Mouse (Mus musculus): Measurements from ENCODE around the gene Lgals2. TPM values are rescaled to one million over a fixed set of nuclear protein-coding genes. Genes with fewer than 3 reads are reported as not detected.

Lgals2 gene
- total and polyA plus RNA-seq, 2 experiments from 2014 or later, result not detected

DNA sequence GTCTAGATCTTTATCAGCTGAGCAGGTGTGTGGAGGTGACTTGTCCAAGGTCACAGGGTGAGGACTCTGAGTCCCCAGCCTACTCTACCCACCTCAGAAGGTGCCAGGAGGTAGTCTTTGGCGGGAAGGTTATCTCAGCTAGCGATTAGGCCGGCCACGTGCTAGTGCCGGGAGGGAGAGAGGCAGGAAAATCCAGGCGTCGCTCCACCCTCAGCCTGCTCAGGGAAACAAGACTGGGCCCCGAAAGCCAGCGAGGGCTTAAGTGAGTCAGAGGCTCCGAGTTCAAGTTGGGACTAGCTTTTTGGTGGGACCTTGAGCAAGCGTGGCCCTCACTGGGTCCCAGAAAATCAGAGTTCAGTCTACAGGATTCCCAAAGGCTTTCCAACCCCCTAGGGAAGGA lies 10.0 kb downstream of the Lgals2 start:
- WGBS, result 58% methylated on average over 11 of the region's 11 CpGs
- peak overlapping the region; percentile 66 for H3K4me2 ChIP-seq (ENCODE audit: low read depth, low read length)

DNA sequence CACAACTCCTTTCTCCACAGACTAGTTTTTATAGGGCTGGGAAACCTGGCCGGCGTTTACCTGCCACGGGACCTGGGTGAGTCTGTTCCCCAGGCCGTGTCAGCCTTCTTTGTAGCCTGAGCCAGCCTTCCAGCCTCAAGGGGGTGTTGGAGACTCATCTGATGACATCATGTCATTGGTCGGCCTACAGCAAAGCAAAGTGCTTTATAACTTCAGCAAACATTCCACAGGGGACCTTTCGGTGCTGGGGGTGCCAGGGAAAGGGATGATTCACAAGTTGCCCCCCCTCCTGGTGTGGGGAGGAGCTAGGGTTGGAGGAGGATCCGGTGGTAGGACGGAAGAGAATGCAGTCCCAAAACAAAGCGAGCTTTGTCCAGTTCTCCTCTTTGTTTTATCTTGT lies 10.5 kb downstream of the Lgals2 start:
- H3K27ac ChIP-seq, result peak overlapping the region; percentile 27; the same call in 1 of the 2 replicates
- H3K4me1 ChIP-seq (ENCODE audit: insufficient read depth, low read length), result peaks cover 8% of the 10 kb centered on the region; the same call in 1 of the 2 replicates
- H3K4me3 ChIP-seq (ENCODE audit: low read length), result no peak overlapping the region
- peak overlapping the region; percentile 66; the same call in 1 of the 2 replicates for H3K4me2 ChIP-seq (ENCODE audit: low read depth, low read length)
- H3K9ac ChIP-seq (replicated peaks; ENCODE audit: low read length), result 0 out of 2 replicates have a peak overlapping the region, but pooled peaks have one; percentile 5
- DNase-seq (ENCODE audit: low spot score), result no peak
- no peaks in the 10 kb centered on the region for H3K36me3 ChIP-seq (ENCODE audit: insufficient read depth, low read length)
- no peaks in the 10 kb centered on the region for H3K9me3 ChIP-seq (ENCODE audit: low read length)
- no peak for TF ChIP-seq CTCF (IDR thresholded peaks at IDR 0.05; ENCODE audit: low read depth)
- H3K27me3 ChIP-seq (ENCODE audit: insufficient read depth, low read length), result peaks cover 7% of the 10 kb centered on the region; the same call in 1 of the 2 replicates
- WGBS, result 33% methylated on average over 9 of the region's 9 CpGs
- ATAC-seq, result peak; percentile 8; the same call in 1 of the 2 replicates

More for the DNA sequence above, 10.0 kb downstream of the Lgals2 start:
- ATAC-seq, result no peak
- DNase-seq (ENCODE audit: low spot score), result no peak
- Histone ChIP-seq H3K27me3 (ENCODE audit: insufficient read depth, low read length) (peaks cover 7% of the 10 kb centered on the region; the same call in 1 of the 2 replicates), H3K4me3 (ENCODE audit: low read length) (no peak overlapping the region), H3K9ac (replicated peaks; ENCODE audit: low read length) (no peak overlapping the region), H3K36me3 (ENCODE audit: insufficient read depth, low read length) (no peaks in the 10 kb centered on the region), H3K4me1 (ENCODE audit: insufficient read depth, low read length) (0 out of 2 replicates have a peak, but pooled peaks cover 4% of the 10 kb centered on the region), H3K27ac (peak overlapping the region; percentile 17; the same call in 1 of the 2 replicates), H3K9me3 (ENCODE audit: low read length) (no peaks in the 10 kb centered on the region)
- TF ChIP-seq CTCF (IDR thresholded peaks at IDR 0.05; ENCODE audit: low read depth), result no peak

DNA sequence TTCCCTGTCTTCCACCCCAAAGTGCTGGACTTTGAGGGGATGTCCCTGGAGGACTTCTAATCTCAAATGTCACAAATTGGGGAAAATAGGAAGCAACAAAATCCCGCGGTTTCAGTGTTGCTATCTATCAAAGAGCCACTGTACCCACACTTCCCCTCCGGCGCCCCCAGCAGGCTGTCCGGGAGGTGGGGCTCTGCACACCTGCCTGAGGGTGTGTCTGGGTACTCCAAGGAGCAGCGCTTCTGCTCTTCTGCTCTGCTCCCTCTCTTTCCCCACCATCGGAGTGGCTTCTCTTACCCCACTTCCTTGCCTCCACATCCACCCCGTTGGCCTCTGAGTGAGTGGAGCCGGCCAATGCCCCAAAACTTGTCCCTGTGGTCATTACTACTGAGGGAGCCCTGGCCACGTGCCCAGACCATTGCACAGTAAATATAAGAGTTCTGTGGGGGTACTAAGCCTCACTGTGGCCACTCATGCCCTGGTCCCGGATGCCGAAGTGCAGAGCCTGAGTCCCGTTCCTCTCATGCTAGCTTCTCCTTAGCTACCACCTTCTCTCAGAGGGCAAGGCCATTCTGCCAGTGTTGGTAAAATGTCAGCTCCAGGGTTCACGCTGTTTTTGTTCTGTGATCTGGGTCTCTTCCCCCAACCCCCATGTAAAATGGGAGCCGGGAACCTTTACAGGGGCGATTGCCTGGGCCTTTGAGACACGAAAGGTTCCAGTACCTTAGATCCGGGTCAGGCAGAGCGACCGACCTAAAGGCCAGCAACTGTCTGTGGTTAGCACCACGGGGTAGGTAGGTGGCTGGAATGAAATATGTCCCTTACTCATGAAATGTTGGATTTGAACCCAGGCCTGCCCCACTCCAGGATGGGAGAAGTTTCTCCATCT lies 11.5 kb downstream of the Lgals2 start:
- 37% methylated on average over 21 of the region's 21 CpGs for WGBS
- Histone ChIP-seq H3K27ac (peak overlapping the region; percentile 86; the same call in 1 of the 2 replicates), H3K4me3 (ENCODE audit: low read length) (peak overlapping the region; percentile 47), H3K4me2 (ENCODE audit: low read depth, low read length) (peak overlapping the region; percentile 66), H3K9me3 (ENCODE audit: low read length) (no peaks in the 10 kb centered on the region), H3K36me3 (ENCODE audit: insufficient read depth, low read length) (no peaks in the 10 kb centered on the region), H3K27me3 (ENCODE audit: insufficient read depth, low read length) (peaks cover 7% of the 10 kb centered on the region; the same call in 1 of the 2 replicates), H3K9ac (replicated peaks; ENCODE audit: low read length) (peak overlapping the region; percentile 68; the same call in 1 of the 2 replicates), H3K4me1 (ENCODE audit: insufficient read depth, low read length) (peaks cover 14% of the 10 kb centered on the region)
- TF ChIP-seq CTCF (IDR thresholded peaks at IDR 0.05; ENCODE audit: low read depth), result no peak
- peak; percentile 46 for DNase-seq (ENCODE audit: low spot score)
- ATAC-seq, result no peak

DNA sequence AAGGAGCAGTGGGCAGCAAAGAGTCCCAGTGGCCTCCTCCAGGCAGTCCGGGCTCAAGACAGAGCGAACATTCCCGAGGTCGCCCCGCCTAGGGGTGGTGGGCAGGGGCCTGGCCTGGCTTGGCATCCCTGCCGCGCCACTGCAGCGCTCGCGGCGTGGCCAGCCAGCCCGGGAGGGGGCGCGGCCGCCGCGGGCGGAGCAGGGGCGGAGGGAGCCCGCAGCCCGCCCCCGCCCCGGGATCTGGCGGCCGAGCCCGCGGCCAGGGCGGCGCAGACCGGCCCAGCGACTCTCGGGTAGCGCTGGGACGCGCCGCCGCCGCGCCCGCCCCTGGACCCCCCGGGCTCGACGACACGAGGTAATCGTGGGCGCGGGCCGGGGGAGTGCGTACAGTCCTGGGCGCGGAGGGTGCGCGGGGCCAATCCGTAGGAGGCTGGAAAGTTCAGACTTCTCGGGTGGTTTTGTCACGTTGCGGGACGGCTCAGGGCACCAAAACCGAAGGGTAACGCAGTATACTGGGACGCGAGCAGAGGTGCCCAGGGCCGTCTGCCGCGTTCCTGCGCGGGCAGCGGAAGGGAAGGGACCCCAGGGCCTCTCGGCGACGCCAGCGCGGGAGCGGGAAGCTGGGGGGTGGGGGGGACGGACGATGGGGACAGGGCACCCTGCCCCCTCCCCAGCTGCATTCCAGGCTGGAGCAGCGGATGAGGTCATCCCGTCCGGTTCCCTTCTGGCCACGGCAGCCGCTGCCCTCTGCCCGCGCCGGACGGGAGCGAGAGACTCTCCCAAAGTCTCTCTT lies 12.8 kb downstream of the Lgals2 start, which contains the start of gene Cdc42ep1:
Gene Cdc42ep1 (plus strand): TSS at position 254 of the 793 bp plus-strand sequence.
- peak within 1 kb of the TSS; percentile 47 for H3K4me3 ChIP-seq (ENCODE audit: low read length)
- no peaks in the 10 kb centered on the region for H3K36me3 ChIP-seq (ENCODE audit: insufficient read depth, low read length)
- peak; percentile 68 for DNase-seq (ENCODE audit: low spot score)
- peak; percentile 82 for ATAC-seq
- WGBS, result 1% methylated on average over 73 of the region's 86 CpGs
- no peak for TF ChIP-seq CTCF (IDR thresholded peaks at IDR 0.05; ENCODE audit: low read depth)
- H3K9me3 ChIP-seq (ENCODE audit: low read length), result no peaks in the 10 kb centered on the region
- H3K9ac ChIP-seq (replicated peaks; ENCODE audit: low read length), result peak within 1 kb of the TSS; percentile 68
- peaks cover 7% of the 10 kb centered on the region; the same call in 1 of the 2 replicates for H3K27me3 ChIP-seq (ENCODE audit: insufficient read depth, low read length)
- peak within 1 kb of the TSS; percentile 86 for H3K27ac ChIP-seq
- peak within 1 kb of the TSS; percentile 66 for H3K4me2 ChIP-seq (ENCODE audit: low read depth, low read length)
- H3K4me1 ChIP-seq (ENCODE audit: insufficient read depth, low read length), result peaks cover 14% of the 10 kb centered on the region

DNA sequence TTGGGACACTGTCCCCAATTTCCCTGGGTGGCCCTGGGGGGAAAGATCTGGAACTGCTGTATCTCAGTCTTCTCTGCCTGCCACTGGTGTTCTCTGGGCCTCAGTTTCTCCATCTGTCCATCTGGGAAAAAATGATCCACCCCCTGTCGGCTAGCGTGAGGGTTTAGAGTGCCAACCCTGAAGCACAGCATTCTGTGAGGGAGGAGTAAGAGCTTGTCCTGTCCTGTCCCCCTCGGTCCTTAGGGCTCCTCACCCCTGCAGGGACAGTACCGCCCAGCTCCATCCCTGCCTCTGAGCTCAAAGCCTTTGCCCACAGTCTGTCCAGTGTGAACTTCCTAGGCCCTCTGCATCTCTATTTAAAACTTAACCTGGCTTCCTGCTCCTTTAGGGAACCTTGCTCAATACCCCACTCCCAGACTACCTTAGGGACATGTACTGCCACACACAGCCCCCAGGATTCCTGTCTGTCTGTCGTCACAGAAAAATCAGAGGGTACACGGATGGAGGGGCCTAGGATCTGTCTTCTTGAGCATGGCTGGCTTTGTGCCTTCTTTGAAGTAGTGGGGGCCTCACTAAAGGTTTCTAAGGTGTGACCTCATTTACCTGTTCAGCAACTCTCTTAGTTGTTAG lies 14.1 kb downstream of the Lgals2 start:
- no peaks in the 10 kb centered on the region for H3K9me3 ChIP-seq (ENCODE audit: low read length)
- peaks cover 14% of the 10 kb centered on the region for H3K4me1 ChIP-seq (ENCODE audit: insufficient read depth, low read length)
- no peak overlapping the region for H3K27ac ChIP-seq
- ATAC-seq (no peak), DNase-seq (ENCODE audit: low spot score) (no peak)
- H3K27me3 ChIP-seq (ENCODE audit: insufficient read depth, low read length), result peaks cover 7% of the 10 kb centered on the region; the same call in 1 of the 2 replicates
- H3K9ac ChIP-seq (replicated peaks; ENCODE audit: low read length), result no peak overlapping the region
- 59% methylated on average over 6 of the region's 6 CpGs for WGBS
- no peaks in the 10 kb centered on the region for H3K36me3 ChIP-seq (ENCODE audit: insufficient read depth, low read length)
- H3K4me2 ChIP-seq (ENCODE audit: low read depth, low read length), result no peak overlapping the region
- no peak for TF ChIP-seq CTCF (IDR thresholded peaks at IDR 0.05; ENCODE audit: low read depth)
- H3K4me3 ChIP-seq (ENCODE audit: low read length), result no peak overlapping the region

DNA sequence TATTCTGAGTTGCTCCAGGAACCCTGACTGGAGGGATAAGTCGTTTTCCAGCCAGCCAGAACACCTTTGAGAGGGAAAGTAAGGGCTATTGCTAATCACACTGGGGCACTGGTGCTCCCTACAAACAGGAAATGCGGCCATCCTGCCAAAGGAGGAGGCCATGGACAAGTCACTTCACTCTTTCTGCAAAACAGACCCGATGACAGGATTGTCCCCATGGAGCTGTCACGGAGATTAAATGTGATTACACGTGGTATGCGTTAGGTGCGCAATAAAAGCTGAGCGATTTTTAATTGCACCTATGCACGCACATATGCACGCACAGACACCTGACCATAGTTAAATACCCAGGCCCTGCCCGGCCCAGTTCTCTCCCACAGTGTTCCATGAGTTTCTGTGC lies 14.6 kb downstream of the Lgals2 start:
- WGBS, result 40% methylated on average over 11 of the region's 11 CpGs
- TF ChIP-seq CTCF (IDR thresholded peaks at IDR 0.05; ENCODE audit: low read depth), result no peak
- Histone ChIP-seq H3K27me3 (ENCODE audit: insufficient read depth, low read length) (peaks cover 7% of the 10 kb centered on the region; the same call in 1 of the 2 replicates), H3K36me3 (ENCODE audit: insufficient read depth, low read length) (no peaks in the 10 kb centered on the region), H3K4me3 (ENCODE audit: low read length) (no peak overlapping the region), H3K9ac (replicated peaks; ENCODE audit: low read length) (no peak overlapping the region), H3K4me2 (ENCODE audit: low read depth, low read length) (no peak overlapping the region), H3K9me3 (ENCODE audit: low read length) (no peaks in the 10 kb centered on the region), H3K4me1 (ENCODE audit: insufficient read depth, low read length) (peaks cover 18% of the 10 kb centered on the region), H3K27ac (no peak overlapping the region)
- no peak for DNase-seq (ENCODE audit: low spot score)
- no peak for ATAC-seq
